Mouse (Mus musculus) hindbrain, embryonic 10.5 days (tissue): ENCODE measurements around the gene Trpm2. TPM values are rescaled to one million over a fixed set of nuclear protein-coding genes. Genes with fewer than 3 reads are reported as not detected.

Experiments
- DNase-seq: peaks from one replicate; pipeline ENCODE4 v3.0.0-alpha.2; 2017; ENCODE audit warnings: low spot score
- H3K27ac ChIP-seq: fragments of 300-500 bp; sonication (generic); 2 replicates; pipeline ENCODE4 v1.5.1; 2016; ENCODE audit warnings: mild to moderate bottlenecking, moderate library complexity
- H3K27me3 ChIP-seq: fragments of 300-500 bp; sonication (generic); 2 replicates; pipeline ENCODE4 v1.6.1; 2016; ENCODE audit warnings: mild to moderate bottlenecking; ENCODE audit not compliant: poor library complexity, insufficient read depth, severe bottlenecking
- H3K36me3 ChIP-seq: fragments of 300-500 bp; sonication (generic); 2 replicates; pipeline ENCODE4 v1.6.1; 2016; ENCODE audit warnings: mild to moderate bottlenecking, moderate library complexity
- H3K4me1 ChIP-seq: fragments of 300-500 bp; sonication (generic); replicated peaks from 2 replicates; pipeline ENCODE4 v1.6.1; 2016; ENCODE audit warnings: mild to moderate bottlenecking
- H3K4me3 ChIP-seq: fragments of 300-500 bp; sonication (generic); 2 replicates; pipeline ENCODE4 v1.5.1; 2016; ENCODE audit warnings: mild to moderate bottlenecking, moderate library complexity
- H3K9me3 ChIP-seq: fragments of 300-500 bp; sonication (generic); 2 replicates; pipeline ENCODE4 v1.6.1; 2016; ENCODE audit warnings: mild to moderate bottlenecking, moderate library complexity
- WGBS: fragments of 180-500 bp; shearing (Covaris S2); methylation state at CpG from one replicate; pipeline ENCODE4 v1.1.7; 2016; 5-methylcytosine and 5-hydroxymethylcytosine counted together
- polyA plus RNA-seq: library from polyadenylated mRNA; unstranded; fragments of >200 nt; fragmentation: Nextera tagmentation; extraction: Ambion mirVana; gene quantifications from 2 replicates; pipeline ENCODE4 v1.2.1, GENCODE M21; 2016

Gene Trpm2
- polyA plus RNA-seq, 1 experiment from 2014 or later: 1.2 TPM

GRCm38 (mm10) chr10:78007203-78007602 is 36.8 kb upstream of the Trpm2 start:
- WGBS: 59% methylated on average over 7 of the region's 7 CpGs
- no peaks in the 10 kb centered on the region for H3K9me3 ChIP-seq
- H3K36me3 ChIP-seq: peaks cover 35% of the 10 kb centered on the region
- peaks cover 61% of the 10 kb centered on the region for H3K4me1 ChIP-seq
- H3K27me3 ChIP-seq: 0 out of 2 replicates have a peak, but pooled peaks cover 3% of the 10 kb centered on the region
- no peak for DNase-seq
- peak overlapping the region; percentile 98 for H3K27ac ChIP-seq
- H3K4me3 ChIP-seq: peak overlapping the region; percentile 31

- DNase-seq: no peak
- H3K4me3 ChIP-seq: no peak overlapping the region; the same call in 1 of the 2 replicates
Observed at GRCm38 (mm10) chr10:78005791-78006438, 35.6 kb upstream of the Trpm2 start.

GRCm38 (mm10) chr10:78004479-78005100 is 34.2 kb upstream of the Trpm2 start:
- Histone ChIP-seq H3K27ac (no peak overlapping the region; the same call in 1 of the 2 replicates), H3K4me1 (peaks cover 52% of the 10 kb centered on the region), H3K27me3 (no peaks in the 10 kb centered on the region), H3K4me3 (0 out of 2 replicates have a peak overlapping the region, but pooled peaks have one; percentile 16), H3K36me3 (peaks cover 61% of the 10 kb centered on the region), H3K9me3 (no peaks in the 10 kb centered on the region)
- DNase-seq: no peak
- WGBS: 91% methylated on average over 3 of the region's 3 CpGs

More at GRCm38 (mm10) chr10:78005791-78006438, 35.6 kb upstream of the Trpm2 start:
- Histone ChIP-seq H3K27me3 (0 out of 2 replicates have a peak, but pooled peaks cover 2% of the 10 kb centered on the region), H3K4me1 (peaks cover 61% of the 10 kb centered on the region), H3K36me3 (peaks cover 48% of the 10 kb centered on the region), H3K27ac (peak overlapping the region; percentile 98), H3K9me3 (no peaks in the 10 kb centered on the region)
- WGBS: 92% methylated on average over 4 of the region's 4 CpGs

GRCm38 (mm10) chr10:78002316-78002715 is 32.0 kb upstream of the Trpm2 start:
- H3K27ac ChIP-seq: no peak overlapping the region
- peaks cover 84% of the 10 kb centered on the region for H3K36me3 ChIP-seq
- H3K27me3 ChIP-seq: no peaks in the 10 kb centered on the region
- no peak for DNase-seq
- no peak overlapping the region for H3K4me3 ChIP-seq
- no peaks in the 10 kb centered on the region for H3K9me3 ChIP-seq
- H3K4me1 ChIP-seq: peaks cover 29% of the 10 kb centered on the region
- WGBS: 93% methylated on average over 2 of the region's 2 CpGs

- no peaks in the 10 kb centered on the region for H3K27me3 ChIP-seq
- DNase-seq: no peak
- H3K4me3 ChIP-seq: no peak overlapping the region
- WGBS: 95% methylated on average over 11 of the region's 11 CpGs
- H3K27ac ChIP-seq: no peak overlapping the region
- H3K36me3 ChIP-seq: peaks cover 89% of the 10 kb centered on the region
- H3K9me3 ChIP-seq: no peaks in the 10 kb centered on the region
- H3K4me1 ChIP-seq: peaks cover 24% of the 10 kb centered on the region
Observed at GRCm38 (mm10) chr10:78001796-78002195, 31.4 kb upstream of the Trpm2 start.

- H3K4me1 ChIP-seq: peaks cover 8% of the 10 kb centered on the region
- H3K9me3 ChIP-seq: no peaks in the 10 kb centered on the region
- peaks cover 94% of the 10 kb centered on the region for H3K36me3 ChIP-seq
- H3K4me3 ChIP-seq: no peak overlapping the region
- no peak overlapping the region for H3K27ac ChIP-seq
- H3K27me3 ChIP-seq: no peaks in the 10 kb centered on the region
- WGBS: 89% methylated on average over 5 of the region's 5 CpGs
- DNase-seq: no peak
Observed at GRCm38 (mm10) chr10:78000200-78000599, 29.8 kb upstream of the Trpm2 start.

- Histone ChIP-seq H3K4me1 (no peaks in the 10 kb centered on the region), H3K27ac (no peak overlapping the region), H3K9me3 (no peaks in the 10 kb centered on the region), H3K27me3 (no peaks in the 10 kb centered on the region), H3K4me3 (no peak overlapping the region), H3K36me3 (peaks cover 99% of the 10 kb centered on the region)
- no peak for DNase-seq
- 91% methylated on average over 3 of the region's 3 CpGs for WGBS
Observed at GRCm38 (mm10) chr10:77995639-77996038, 25.3 kb upstream of the Trpm2 start.

GRCm38 (mm10) chr10:77985775-77986174 is 15.4 kb upstream of the Trpm2 start:
- Histone ChIP-seq H3K4me1 (0 out of 2 replicates have a peak, but pooled peaks cover 3% of the 10 kb centered on the region), H3K27me3 (no peaks in the 10 kb centered on the region), H3K27ac (no peak overlapping the region), H3K36me3 (peaks cover 80% of the 10 kb centered on the region), H3K9me3 (no peaks in the 10 kb centered on the region), H3K4me3 (no peak overlapping the region)
- WGBS: 78% methylated on average over 5 of the region's 5 CpGs
- no peak for DNase-seq

GRCm38 (mm10) chr10:77984660-77985059 is 14.3 kb upstream of the Trpm2 start:
- Histone ChIP-seq H3K4me3 (no peak overlapping the region), H3K4me1 (peaks cover 6% of the 10 kb centered on the region), H3K27ac (no peak overlapping the region), H3K36me3 (peaks cover 80% of the 10 kb centered on the region), H3K9me3 (no peaks in the 10 kb centered on the region), H3K27me3 (no peaks in the 10 kb centered on the region)
- 4% methylated on average over 4 of the region's 4 CpGs for WGBS
- DNase-seq: peak; percentile 74

- peak; percentile 99 for DNase-seq
- WGBS: 1% methylated on average over 57 of the region's 57 CpGs
- H3K27me3 ChIP-seq: no peaks in the 10 kb centered on the region
- peak within 1 kb of the TSS; percentile 69 for H3K4me3 ChIP-seq
- H3K9me3 ChIP-seq: no peaks in the 10 kb centered on the region
- H3K27ac ChIP-seq: peak within 1 kb of the TSS; percentile 91
- H3K4me1 ChIP-seq: peaks cover 19% of the 10 kb centered on the region
- H3K36me3 ChIP-seq: peaks cover 37% of the 10 kb centered on the region
Observed at GRCm38 (mm10) chr10:77978351-77979350, 8.3 kb upstream of the Trpm2 start, which contains the start of gene 1810043G02Rik. Gene 1810043G02Rik, plus strand, starts transcription at chr10:77978524.

GRCm38 (mm10) chr10:77976458-77977150 is 6.2 kb upstream of the Trpm2 start:
- no peak for DNase-seq
- no peak overlapping the region for H3K4me3 ChIP-seq
- no peak overlapping the region for H3K27ac ChIP-seq
- WGBS: 81% methylated on average over 8 of the region's 8 CpGs
- H3K36me3 ChIP-seq: peaks cover 20% of the 10 kb centered on the region
- H3K9me3 ChIP-seq: no peaks in the 10 kb centered on the region
- no peaks in the 10 kb centered on the region for H3K27me3 ChIP-seq
- H3K4me1 ChIP-seq: peaks cover 19% of the 10 kb centered on the region

- Histone ChIP-seq H3K4me3 (no peak overlapping the region), H3K27me3 (peaks cover 9% of the 10 kb centered on the region), H3K27ac (no peak overlapping the region)
Observed at GRCm38 (mm10) chr10:77975653-77976052, 5.3 kb upstream of the Trpm2 start.

More at GRCm38 (mm10) chr10:77975653-77976052, 5.3 kb upstream of the Trpm2 start:
- no peak for DNase-seq
- Histone ChIP-seq H3K9me3 (no peaks in the 10 kb centered on the region), H3K4me1 (peaks cover 19% of the 10 kb centered on the region), H3K36me3 (peaks cover 10% of the 10 kb centered on the region)
- 63% methylated on average over 4 of the region's 4 CpGs for WGBS
